Mouse (Mus musculus) embryonic fibroblast, embryonic 13.5 days (primary cell): ENCODE results near the gene BC030867.

Experiments
- CTCF ChIP-seq: IDR thresholded peaks from 2 replicates; pipeline ENCODE4 v1.5.1; 2011; ENCODE audit warnings: mild to moderate bottlenecking, control low read depth, low read length, moderate library complexity, borderline replicate concordance; ENCODE audit not compliant: insufficient read depth
- POLR2A ChIP-seq: IDR thresholded peaks from 2 replicates; pipeline ENCODE4 v1.6.1; 2011; ENCODE audit warnings: low read depth, mild to moderate bottlenecking, control low read depth, low read length, moderate library complexity

- TF ChIP-seq CTCF (no peak), POLR2A (no peak)
Observed at GRCm38 (mm10) chr11:102312586-102312985, 63.9 kb downstream of the BC030867 start.
